Mouse (Mus musculus) layer of hippocampus, adult 2 months (tissue): ENCODE results near the gene Srpr. TPM values are rescaled to one million over a fixed set of nuclear protein-coding genes. Genes with fewer than 3 reads are reported as not detected.

ENCODE experiments used
- DNase-seq, 2 experiments: peaks; one replicate each; pipeline ENCODE4 v3.0.0; 2022; ENCODE audit warnings: low spot score in 2 of 2
- H3K27ac ChIP-seq: fragments of 200-600 bp; 2 replicates; pipeline ENCODE4 v1.8.1; 2022
- H3K4me3 ChIP-seq: fragments of 200-600 bp; 2 replicates; pipeline ENCODE4 v1.8.1; 2022; ENCODE audit warnings: mild to moderate bottlenecking
- CTCF ChIP-seq: fragments of 200-600 bp; conservative IDR thresholded peaks from 2 replicates; pipeline ENCODE4 v1.8.1; 2022; ENCODE audit warnings: antibody characterized with exemption, mild to moderate bottlenecking, moderate library complexity
- total RNA-seq, 2 experiments: library from RNA; stranded (reverse); gene quantifications; 2 replicates each; pipeline ENCODE4 v1.2.3; 2021

Gene Srpr
- total RNA-seq, 2 experiments from 2014 or later: 65.4 to 65.6 TPM

- peak; percentile 56 to 73 for DNase-seq
- Histone ChIP-seq H3K4me3 (no peak overlapping the region), H3K27ac (no peak overlapping the region)
- TF ChIP-seq CTCF: peak; percentile 96
Measured at GRCm38 (mm10) chr9:35282006-35282850, 82.3 kb downstream of the Srpr start.

- Histone ChIP-seq H3K4me3 (no peak overlapping the region), H3K27ac (no peak overlapping the region)
- DNase-seq: no peak
- TF ChIP-seq CTCF: no peak
Measured at GRCm38 (mm10) chr9:35282851-35283200, 82.9 kb downstream of the Srpr start.

DNA sequence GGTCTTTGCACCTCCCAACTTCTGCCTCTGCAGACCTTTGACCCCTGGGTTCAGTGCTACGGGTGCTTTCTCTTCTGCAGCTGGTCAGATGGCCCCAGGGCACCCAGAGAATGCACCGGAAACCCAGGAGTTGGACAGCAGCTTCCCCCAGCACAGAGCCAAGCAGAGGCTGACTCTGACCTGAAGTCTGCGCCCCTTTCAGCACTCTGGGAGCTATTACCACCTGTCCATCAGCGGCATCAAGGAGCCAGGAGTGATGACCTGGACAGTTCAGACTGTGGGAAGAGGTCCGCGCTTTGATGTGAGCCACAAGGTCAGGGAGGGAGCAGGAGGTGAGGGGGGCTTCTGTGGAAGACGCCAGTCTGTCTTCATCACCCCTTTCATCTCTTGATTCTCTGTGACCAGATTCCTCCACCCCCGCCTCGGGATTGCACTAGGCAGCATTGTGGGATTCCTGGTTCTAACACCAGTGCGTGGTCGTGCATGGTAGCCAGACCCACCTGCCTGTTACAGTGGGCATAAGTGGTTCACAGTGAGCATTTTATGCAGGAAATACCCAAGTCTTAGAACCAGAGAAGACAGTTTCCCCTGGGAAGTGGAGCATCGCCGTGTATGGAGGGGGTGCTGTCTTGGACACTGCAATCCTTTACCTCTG, 83.6 kb downstream of the Srpr start:
- TF ChIP-seq CTCF: no peak
- no peak overlapping the region for H3K4me3 ChIP-seq
- H3K27ac ChIP-seq: no peak overlapping the region
- DNase-seq: no peak

GRCm38 (mm10) chr9:35284351-35284750, 84.4 kb downstream of the Srpr start:
- H3K27ac ChIP-seq: no peak overlapping the region
- TF ChIP-seq CTCF: no peak
- DNase-seq: no peak
- H3K4me3 ChIP-seq: no peak overlapping the region

DNA sequence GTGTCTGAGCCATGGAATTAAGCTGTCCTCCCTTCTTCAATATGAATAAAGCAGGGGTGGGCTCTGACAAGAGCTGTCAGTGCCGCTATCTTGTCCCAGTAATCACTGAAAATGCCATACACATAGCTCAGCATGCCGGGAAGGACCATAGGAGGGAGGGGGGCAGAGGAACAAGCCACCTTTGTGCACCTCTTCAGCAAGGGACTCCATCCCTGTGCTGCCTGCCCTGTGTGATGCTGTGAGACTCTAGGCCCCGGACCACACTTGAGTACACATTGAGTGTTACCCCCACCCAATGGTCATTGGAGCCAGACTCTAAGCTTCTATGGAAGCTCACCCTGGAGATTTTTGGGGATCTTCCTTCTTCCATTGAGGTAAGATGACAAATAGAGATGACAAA, 86.4 kb downstream of the Srpr start:
- no peak for TF ChIP-seq CTCF
- H3K27ac ChIP-seq: no peak overlapping the region
- no peak for DNase-seq
- no peak overlapping the region for H3K4me3 ChIP-seq

GRCm38 (mm10) chr9:35289992-35290391, 90.0 kb downstream of the Srpr start:
- DNase-seq: no peak
- Histone ChIP-seq H3K27ac (no peak overlapping the region), H3K4me3 (no peak overlapping the region)
- TF ChIP-seq CTCF: no peak

GRCm38 (mm10) chr9:35290417-35290816, 90.4 kb downstream of the Srpr start:
- H3K27ac ChIP-seq: no peak overlapping the region
- TF ChIP-seq CTCF: no peak
- no peak overlapping the region for H3K4me3 ChIP-seq
- no peak for DNase-seq

- TF ChIP-seq CTCF: no peak
- H3K4me3 ChIP-seq: no peak overlapping the region
- DNase-seq: no peak
- H3K27ac ChIP-seq: no peak overlapping the region
Measured at GRCm38 (mm10) chr9:35290916-35291315, 90.9 kb downstream of the Srpr start.

GRCm38 (mm10) chr9:35293465-35293864, 93.5 kb downstream of the Srpr start:
- TF ChIP-seq CTCF: no peak
- DNase-seq: no peak
- H3K27ac ChIP-seq: no peak overlapping the region
- no peak overlapping the region for H3K4me3 ChIP-seq

Other genes starting within 250 kb of the Srpr start
- 10 to 100 TPM; 25.8 to 29.0 TPM for gene St3gal4, start 80.9 kb upstream of the Srpr start, total RNA-seq
- 10 to 100 TPM; 20.5 to 21.7 TPM for gene Dcps, start 24.1 kb upstream of the Srpr start, total RNA-seq
- gene Tirap, start 116 bp downstream of the Srpr start, total RNA-seq: 1 to 10 TPM; 1.6 to 2.7 TPM
- gene Foxred1, start 10.9 kb downstream of the Srpr start, total RNA-seq: 10 to 100 TPM; 35.4 to 37.3 TPM
- 10 to 100 TPM; 27.2 to 35.4 TPM for gene Fam118b, start 67.6 kb downstream of the Srpr start, total RNA-seq
- 10 to 100 TPM; 10.9 to 11.0 TPM for gene Rpusd4, start 67.7 kb downstream of the Srpr start, total RNA-seq
- 10 to 100 TPM; 11.3 to 14.2 TPM for gene Cdon, start 221.0 kb downstream of the Srpr start, total RNA-seq